24 mouse cellular contexts compared by ENCODE assay signal in genomic region chr5:118732651-118733050, GRCm38 (mm10).
"Had no signal": no experiment of that assay in that cellular context is flagged by ENCODE, and none has a peak within 500 bp of the region (broad histone marks: within the 10 kb centered on the region; RNA-seq: fewer than 3 reads in every experiment).

No protein-coding gene starts in this region.

- H3K4me1 ChIP-seq: heart, embryonic 10.5 days; intestine, embryonic 15.5 days; limb, embryonic 12.5 days; liver, embryonic 13.5 days had no signal

- H3K4me2 ChIP-seq: heart, embryonic 12.5 days; hindbrain, embryonic 13.5 days; hindbrain, embryonic 15.5 days; intestine, embryonic 15.5 days; limb, embryonic 12.5 days; liver, embryonic 11.5 days; liver, embryonic 13.5 days had no signal

- H3K27ac ChIP-seq: heart, embryonic 10.5 days; hindbrain, embryonic 13.5 days; hindbrain, embryonic 15.5 days; intestine, embryonic 15.5 days; layer of hippocampus, adult 2 months; left cerebral cortex, adult 2 months; limb, embryonic 10.5 days; limb, embryonic 12.5 days; liver, embryonic 13.5 days had no signal

- H3K9me3 ChIP-seq: heart, embryonic 10.5 days; heart, embryonic 12.5 days; hindbrain, embryonic 13.5 days; hindbrain, embryonic 15.5 days; intestine, embryonic 15.5 days; limb, embryonic 10.5 days; limb, embryonic 12.5 days; liver, embryonic 13.5 days had no signal

- H3K4me3 ChIP-seq: gastrocnemius, adult 2 months; heart, embryonic 10.5 days; heart, embryonic 12.5 days; hindbrain, embryonic 13.5 days; hindbrain, embryonic 15.5 days; intestine, embryonic 15.5 days; layer of hippocampus, adult 2 months; left cerebral cortex, adult 2 months; limb, embryonic 10.5 days; limb, embryonic 12.5 days; liver, embryonic 13.5 days had no signal

- DNase-seq: gastrocnemius, adult 2 months; gastrocnemius, postnatal 10 days; gastrocnemius, postnatal 25 days; heart, adult 18-20 months; heart, postnatal 10 days; heart, postnatal 4 days; kidney, adult 18-20 months; kidney, adult 8-10 months; kidney, postnatal 14 days; kidney, postnatal 4 days; liver; liver, embryonic 13.5 days had no signal

- H3K27me3 ChIP-seq: heart, embryonic 12.5 days; hindbrain, embryonic 13.5 days; hindbrain, embryonic 15.5 days; intestine, embryonic 15.5 days; limb, embryonic 12.5 days; liver, embryonic 13.5 days had no signal

- H3K9ac ChIP-seq: heart, embryonic 12.5 days; hindbrain, embryonic 13.5 days; hindbrain, embryonic 15.5 days; intestine, embryonic 15.5 days; limb, embryonic 12.5 days; liver, embryonic 13.5 days had no signal

- ATAC-seq: inflammation-experienced regulatory T-cells, adult 6 months; intestine, embryonic 15.5 days; intestine, postnatal 0 days had no signal
